Mouse (Mus musculus): ENCODE results near the gene Tnfrsf21. TPM values are rescaled to one million over a fixed set of nuclear protein-coding genes. Genes with fewer than 3 reads are reported as not detected.

Gene Tnfrsf21
- polyA plus RNA-seq, 1 experiment from 2014 or later = 20.8 TPM

- DNase-seq (ENCODE audit: low spot score) = no peak
- no peaks in the 10 kb centered on the region for H3K27me3 ChIP-seq (ENCODE audit: control insufficient read depth, insufficient read depth, low read length)
- no peak overlapping the region for H3K27ac ChIP-seq (replicated peaks; ENCODE audit: low read depth, low read length)
- H3K4me2 ChIP-seq (ENCODE audit: low read depth, low read length) = no peak overlapping the region
- no peak overlapping the region for H3K9ac ChIP-seq (replicated peaks; ENCODE audit: low read length)
- no peak overlapping the region for H3K4me3 ChIP-seq (ENCODE audit: low read depth, low read length)
- ATAC-seq (replicated peaks; ENCODE audit: insufficient number of reproducible peaks, low FRiP score, low TSS enrichment, low read depth) = no peak
- 72% methylated on average over 5 of the region's 5 CpGs for WGBS
- no peaks in the 10 kb centered on the region for H3K9me3 ChIP-seq (replicated peaks; ENCODE audit: control insufficient read depth, low read length)
- H3K36me3 ChIP-seq (replicated peaks; ENCODE audit: control insufficient read depth, insufficient read depth, low read depth, low read length) = no peaks in the 10 kb centered on the region
- no peaks in the 10 kb centered on the region for H3K4me1 ChIP-seq (ENCODE audit: control insufficient read depth, insufficient read depth, low read length)
Observed at GRCm38 (mm10) chr17:43074391-43074790, 58.0 kb downstream of the Tnfrsf21 start.

DNA sequence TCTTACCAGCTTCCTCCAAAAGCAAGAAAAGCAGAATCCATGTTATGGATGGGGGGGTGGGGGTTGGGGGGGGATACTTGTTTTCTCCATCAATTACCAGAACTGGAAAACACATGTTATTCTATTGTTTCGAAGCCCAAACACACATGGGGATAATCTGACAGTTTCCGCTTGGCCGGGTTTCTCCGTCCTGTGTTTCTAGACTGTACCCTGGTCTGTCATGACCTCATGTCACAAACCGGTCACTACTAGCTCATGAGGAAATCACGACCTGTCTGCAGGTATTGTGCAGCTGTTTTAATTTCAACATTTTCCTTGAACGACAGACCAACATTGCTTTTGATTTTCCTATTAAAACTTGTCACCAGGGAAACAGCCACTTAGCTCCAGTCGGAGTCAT, 58.7 kb downstream of the Tnfrsf21 start:
- ATAC-seq (replicated peaks; ENCODE audit: insufficient number of reproducible peaks, low FRiP score, low TSS enrichment, low read depth) (no peak), DNase-seq (ENCODE audit: low spot score) (no peak)
- H3K36me3 ChIP-seq (replicated peaks; ENCODE audit: control insufficient read depth, insufficient read depth, low read depth, low read length) = no peaks in the 10 kb centered on the region
- no peaks in the 10 kb centered on the region for H3K4me1 ChIP-seq (ENCODE audit: control insufficient read depth, insufficient read depth, low read length)
- no peak overlapping the region for H3K9ac ChIP-seq (replicated peaks; ENCODE audit: low read length)
- H3K9me3 ChIP-seq (replicated peaks; ENCODE audit: control insufficient read depth, low read length) = no peaks in the 10 kb centered on the region
- H3K4me3 ChIP-seq (ENCODE audit: low read depth, low read length) = no peak overlapping the region
- 74% methylated on average over 8 of the region's 8 CpGs for WGBS
- H3K27ac ChIP-seq (replicated peaks; ENCODE audit: low read depth, low read length) = no peak overlapping the region
- H3K27me3 ChIP-seq (ENCODE audit: control insufficient read depth, insufficient read depth, low read length) = no peaks in the 10 kb centered on the region
- no peak overlapping the region for H3K4me2 ChIP-seq (ENCODE audit: low read depth, low read length)

- H3K9me3 ChIP-seq (replicated peaks; ENCODE audit: control insufficient read depth, low read length) = no peaks in the 10 kb centered on the region
- DNase-seq (ENCODE audit: low spot score) (no peak), ATAC-seq (replicated peaks; ENCODE audit: insufficient number of reproducible peaks, low FRiP score, low TSS enrichment, low read depth) (no peak)
- no peaks in the 10 kb centered on the region for H3K4me1 ChIP-seq (ENCODE audit: control insufficient read depth, insufficient read depth, low read length)
- H3K36me3 ChIP-seq (replicated peaks; ENCODE audit: control insufficient read depth, insufficient read depth, low read depth, low read length) = no peaks in the 10 kb centered on the region
- WGBS = 80% methylated on average over 8 of the region's 8 CpGs
- H3K4me2 ChIP-seq (ENCODE audit: low read depth, low read length) = no peak overlapping the region
- H3K27me3 ChIP-seq (ENCODE audit: control insufficient read depth, insufficient read depth, low read length) = no peaks in the 10 kb centered on the region
- no peak overlapping the region for H3K27ac ChIP-seq (replicated peaks; ENCODE audit: low read depth, low read length)
- no peak overlapping the region for H3K4me3 ChIP-seq (ENCODE audit: low read depth, low read length)
- H3K9ac ChIP-seq (replicated peaks; ENCODE audit: low read length) = no peak overlapping the region
Observed at GRCm38 (mm10) chr17:43075937-43076336, 59.6 kb downstream of the Tnfrsf21 start.

DNA sequence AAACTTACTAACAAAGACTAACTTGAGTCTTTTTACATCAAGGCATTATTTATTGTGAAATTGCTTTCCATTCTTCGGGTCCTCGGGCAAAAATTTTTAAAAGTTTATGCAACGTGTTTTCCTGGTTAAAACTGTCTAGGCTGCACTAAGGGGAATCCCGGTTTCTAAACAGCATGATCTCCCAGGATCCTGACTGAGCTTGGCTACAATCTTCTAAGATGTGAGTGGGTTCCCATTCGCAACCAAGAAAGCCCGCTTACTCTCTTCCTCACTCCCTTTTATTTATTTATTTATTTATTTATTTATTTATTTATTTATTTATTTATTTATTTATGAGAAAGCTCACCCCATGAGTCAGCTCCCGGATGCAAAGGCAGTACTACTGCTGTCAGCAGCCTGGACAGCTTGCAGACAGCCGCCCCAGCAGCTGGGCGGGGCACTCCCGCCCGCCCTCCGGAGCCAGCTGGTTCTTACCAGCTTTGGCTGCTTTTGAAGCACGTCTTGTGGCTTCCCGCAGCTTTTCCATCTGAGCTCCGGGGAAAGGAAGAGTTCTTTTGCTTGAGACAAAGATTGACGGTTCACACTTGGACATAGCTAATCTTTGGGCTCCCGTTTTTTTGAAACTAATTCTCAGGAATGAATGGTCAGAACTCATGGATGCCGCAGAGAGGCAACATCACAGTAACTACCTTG, 60.6 kb downstream of the Tnfrsf21 start:
- no peak overlapping the region for H3K4me2 ChIP-seq (ENCODE audit: low read depth, low read length)
- no peak overlapping the region for H3K27ac ChIP-seq (replicated peaks; ENCODE audit: low read depth, low read length)
- ATAC-seq (replicated peaks; ENCODE audit: insufficient number of reproducible peaks, low FRiP score, low TSS enrichment, low read depth) = peak; percentile 82; the same call in 1 of the 2 replicates
- H3K9ac ChIP-seq (replicated peaks; ENCODE audit: low read length) = no peak overlapping the region
- peak; percentile 77 for DNase-seq (ENCODE audit: low spot score)
- H3K4me1 ChIP-seq (ENCODE audit: control insufficient read depth, insufficient read depth, low read length) = no peaks in the 10 kb centered on the region
- H3K4me3 ChIP-seq (ENCODE audit: low read depth, low read length) = no peak overlapping the region
- no peaks in the 10 kb centered on the region for H3K36me3 ChIP-seq (replicated peaks; ENCODE audit: control insufficient read depth, insufficient read depth, low read depth, low read length)
- H3K27me3 ChIP-seq (ENCODE audit: control insufficient read depth, insufficient read depth, low read length) = no peaks in the 10 kb centered on the region
- WGBS = 38% methylated on average over 18 of the region's 18 CpGs
- H3K9me3 ChIP-seq (replicated peaks; ENCODE audit: control insufficient read depth, low read length) = no peaks in the 10 kb centered on the region

DNA sequence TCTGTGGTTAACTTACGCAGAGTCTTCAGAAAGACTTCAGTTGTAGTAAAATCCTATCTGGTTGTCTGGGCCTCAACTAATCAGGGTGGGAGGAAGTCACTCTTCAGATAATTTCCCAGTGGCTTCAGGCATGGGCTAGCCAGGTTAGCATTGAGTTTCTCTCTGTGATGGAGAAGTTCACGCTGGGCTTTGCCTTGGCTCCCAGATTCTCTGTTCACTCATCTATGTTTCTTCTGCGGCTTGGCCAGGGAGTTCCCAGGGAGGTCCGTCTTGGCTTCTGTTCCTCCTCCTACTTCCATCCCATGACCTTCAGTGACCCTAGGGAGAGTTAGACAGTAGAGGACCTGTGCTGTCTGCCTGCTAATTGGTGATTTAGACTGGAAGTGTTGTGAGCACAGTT, 61.2 kb downstream of the Tnfrsf21 start:
- Histone ChIP-seq H3K4me2 (ENCODE audit: low read depth, low read length) (no peak overlapping the region), H3K27ac (replicated peaks; ENCODE audit: low read depth, low read length) (no peak overlapping the region), H3K4me1 (ENCODE audit: control insufficient read depth, insufficient read depth, low read length) (no peaks in the 10 kb centered on the region), H3K4me3 (ENCODE audit: low read depth, low read length) (no peak overlapping the region), H3K27me3 (ENCODE audit: control insufficient read depth, insufficient read depth, low read length) (no peaks in the 10 kb centered on the region), H3K9ac (replicated peaks; ENCODE audit: low read length) (no peak overlapping the region), H3K9me3 (replicated peaks; ENCODE audit: control insufficient read depth, low read length) (no peaks in the 10 kb centered on the region), H3K36me3 (replicated peaks; ENCODE audit: control insufficient read depth, insufficient read depth, low read depth, low read length) (no peaks in the 10 kb centered on the region)
- no peak for DNase-seq (ENCODE audit: low spot score)
- 45% methylated on average over 4 of the region's 4 CpGs for WGBS
- ATAC-seq (replicated peaks; ENCODE audit: insufficient number of reproducible peaks, low FRiP score, low TSS enrichment, low read depth) = no peak

- Histone ChIP-seq H3K4me1 (ENCODE audit: control insufficient read depth, insufficient read depth, low read length) (no peaks in the 10 kb centered on the region), H3K9ac (replicated peaks; ENCODE audit: low read length) (no peak overlapping the region), H3K27me3 (ENCODE audit: control insufficient read depth, insufficient read depth, low read length) (no peaks in the 10 kb centered on the region), H3K9me3 (replicated peaks; ENCODE audit: control insufficient read depth, low read length) (no peaks in the 10 kb centered on the region), H3K4me2 (ENCODE audit: low read depth, low read length) (no peak overlapping the region), H3K4me3 (ENCODE audit: low read depth, low read length) (no peak overlapping the region), H3K27ac (replicated peaks; ENCODE audit: low read depth, low read length) (no peak overlapping the region), H3K36me3 (replicated peaks; ENCODE audit: control insufficient read depth, insufficient read depth, low read depth, low read length) (no peaks in the 10 kb centered on the region)
- 81% methylated on average over 5 of the region's 5 CpGs for WGBS
- ATAC-seq (replicated peaks; ENCODE audit: insufficient number of reproducible peaks, low FRiP score, low TSS enrichment, low read depth) (no peak), DNase-seq (ENCODE audit: low spot score) (no peak)
Observed at GRCm38 (mm10) chr17:43081225-43081624, 64.9 kb downstream of the Tnfrsf21 start.

DNA sequence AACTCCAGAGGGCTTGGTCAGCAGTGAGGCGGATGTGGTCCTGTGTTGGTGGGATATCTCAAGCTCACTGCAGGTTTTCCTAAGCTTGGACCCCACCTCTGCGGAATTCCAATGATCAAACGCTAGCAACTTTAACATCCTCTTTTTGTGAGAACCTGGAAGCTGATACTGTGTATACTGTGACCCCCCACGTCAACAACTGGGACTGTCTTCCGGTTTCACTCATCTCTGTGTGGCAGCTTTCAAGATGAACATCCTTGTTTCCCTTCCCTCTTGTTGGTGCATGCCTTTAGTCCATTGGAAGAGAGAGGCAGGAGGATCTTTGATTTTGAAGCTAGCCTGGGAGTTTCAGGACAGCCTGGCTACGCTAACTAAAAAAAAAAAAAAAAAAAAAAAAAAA, 73.1 kb downstream of the Tnfrsf21 start:
- no peaks in the 10 kb centered on the region for H3K27me3 ChIP-seq (ENCODE audit: control insufficient read depth, insufficient read depth, low read length)
- H3K4me3 ChIP-seq (ENCODE audit: low read depth, low read length) = no peak overlapping the region
- no peak overlapping the region for H3K27ac ChIP-seq (replicated peaks; ENCODE audit: low read depth, low read length)
- no peak overlapping the region for H3K4me2 ChIP-seq (ENCODE audit: low read depth, low read length)
- 92% methylated on average over 6 of the region's 6 CpGs for WGBS
- no peaks in the 10 kb centered on the region; the same call in 1 of the 2 replicates for H3K36me3 ChIP-seq (replicated peaks; ENCODE audit: control insufficient read depth, insufficient read depth, low read depth, low read length)
- no peak overlapping the region for H3K9ac ChIP-seq (replicated peaks; ENCODE audit: low read length)
- no peaks in the 10 kb centered on the region for H3K9me3 ChIP-seq (replicated peaks; ENCODE audit: control insufficient read depth, low read length)
- ATAC-seq (replicated peaks; ENCODE audit: insufficient number of reproducible peaks, low FRiP score, low TSS enrichment, low read depth) (no peak), DNase-seq (ENCODE audit: low spot score) (no peak)
- no peaks in the 10 kb centered on the region for H3K4me1 ChIP-seq (ENCODE audit: control insufficient read depth, insufficient read depth, low read length)

GRCm38 (mm10) chr17:43090948-43091724, 74.8 kb downstream of the Tnfrsf21 start:
- Histone ChIP-seq H3K4me3 (ENCODE audit: low read depth, low read length) (no peak overlapping the region), H3K36me3 (replicated peaks; ENCODE audit: control insufficient read depth, insufficient read depth, low read depth, low read length) (no peaks in the 10 kb centered on the region; the same call in 1 of the 2 replicates), H3K4me2 (ENCODE audit: low read depth, low read length) (no peak overlapping the region), H3K9me3 (replicated peaks; ENCODE audit: control insufficient read depth, low read length) (no peaks in the 10 kb centered on the region), H3K9ac (replicated peaks; ENCODE audit: low read length) (no peak overlapping the region), H3K27ac (replicated peaks; ENCODE audit: low read depth, low read length) (no peak overlapping the region), H3K27me3 (ENCODE audit: control insufficient read depth, insufficient read depth, low read length) (no peaks in the 10 kb centered on the region), H3K4me1 (ENCODE audit: control insufficient read depth, insufficient read depth, low read length) (no peaks in the 10 kb centered on the region)
- DNase-seq (ENCODE audit: low spot score) = no peak
- ATAC-seq (replicated peaks; ENCODE audit: insufficient number of reproducible peaks, low FRiP score, low TSS enrichment, low read depth) = no peak
- WGBS = 87% methylated on average over 3 of the region's 3 CpGs

Data from embryonic facial prominence, embryonic 11.5 days (tissue).